8 mouse cellular contexts compared by ENCODE assay signal in genomic region chr7:89980485-89981422, GRCm38 (mm10). TPM values are rescaled to one million over a fixed set of nuclear protein-coding genes. Genes with fewer than 3 reads are reported as not detected.
DNase-seq lines count a peak whose midpoint lies in the region; ATAC-seq and TF ChIP-seq lines count a peak whose summit lies in the region.

Eed (minus strand) TSS chr7:89980983.

- H3K36me3 ChIP-seq in embryonic facial prominence, embryonic 15.5 days: peaks cover 6% of the 10 kb centered on the region
- peaks cover 10% of the 10 kb centered on the region for H3K36me3 ChIP-seq in kidney, embryonic 14.5 days (ENCODE audit: control insufficient read depth, insufficient read depth, low read length)
- H3K36me3 ChIP-seq in limb, embryonic 15.5 days: peaks cover 10% of the 10 kb centered on the region

- peak within 1 kb of the TSS; percentile 98 for H3K4me3 ChIP-seq in bone marrow, adult 2 months (replicated peaks; ENCODE audit: control insufficient read depth, low read depth, low read length)
- H3K4me3 ChIP-seq in embryonic facial prominence, embryonic 15.5 days (replicated peaks): peak within 1 kb of the TSS; percentile 78
- peak within 1 kb of the TSS; percentile 74 for H3K4me3 ChIP-seq in kidney, embryonic 14.5 days (ENCODE audit: low read length)
- H3K4me3 ChIP-seq in limb, embryonic 15.5 days: peak within 1 kb of the TSS; percentile 75

- no peaks in the 10 kb centered on the region for H3K4me1 ChIP-seq in bone marrow, adult 2 months (ENCODE audit: control insufficient read depth, insufficient read depth, low read length)
- H3K4me1 ChIP-seq in embryonic facial prominence, embryonic 15.5 days: peaks cover 8% of the 10 kb centered on the region
- peaks cover 9% of the 10 kb centered on the region; the same call in 1 of the 2 replicates for H3K4me1 ChIP-seq in kidney, embryonic 14.5 days (ENCODE audit: control insufficient read depth, insufficient read depth, low read length)
- H3K4me1 ChIP-seq in limb, embryonic 15.5 days: peaks cover 5% of the 10 kb centered on the region; the same call in 1 of the 2 replicates

- peak; percentile 5; the same call in 1 of the 2 replicates for TF ChIP-seq CTCF in bone marrow, adult 2 months (IDR thresholded peaks at IDR 0.05; ENCODE audit: control insufficient read depth, insufficient read depth, low read length)

- H3K9ac ChIP-seq in embryonic facial prominence, embryonic 15.5 days: peak within 1 kb of the TSS; percentile 66
- peak within 1 kb of the TSS; percentile 92 for H3K9ac ChIP-seq in kidney, embryonic 14.5 days (ENCODE audit: low read depth, low read length)
- peak within 1 kb of the TSS; percentile 85 for H3K9ac ChIP-seq in limb, embryonic 15.5 days

- TF ChIP-seq POLR2A in bone marrow, adult 2 months (IDR thresholded peaks at IDR 0.05; ENCODE audit: borderline replicate concordance, control insufficient read depth, low read depth, low read length): peak; percentile 75; the same call in 1 of the 2 replicates

- ATAC-seq in embryonic facial prominence, embryonic 15.5 days (ENCODE audit: insufficient number of reproducible peaks, low FRiP score, low TSS enrichment, low read depth): peak; percentile 89
- ATAC-seq in kidney, embryonic 14.5 days (ENCODE audit: low FRiP score, low TSS enrichment): peak; percentile 89
- ATAC-seq in limb, embryonic 15.5 days (ENCODE audit: insufficient number of reproducible peaks, low FRiP score, low TSS enrichment, low read depth): peak; percentile 88

- no peaks in the 10 kb centered on the region for H3K9me3 ChIP-seq in embryonic facial prominence, embryonic 15.5 days (replicated peaks)
- H3K9me3 ChIP-seq in kidney, embryonic 14.5 days (ENCODE audit: control insufficient read depth, low read length): no peaks in the 10 kb centered on the region
- no peaks in the 10 kb centered on the region for H3K9me3 ChIP-seq in limb, embryonic 15.5 days

- peak within 1 kb of the TSS; percentile 72 for H3K4me2 ChIP-seq in embryonic facial prominence, embryonic 15.5 days (replicated peaks)
- H3K4me2 ChIP-seq in kidney, embryonic 14.5 days (replicated peaks; ENCODE audit: low read depth, low read length): peak within 1 kb of the TSS; percentile 49
- peak within 1 kb of the TSS; percentile 58 for H3K4me2 ChIP-seq in limb, embryonic 15.5 days

- H3K27me3 ChIP-seq in embryonic facial prominence, embryonic 15.5 days: no peaks in the 10 kb centered on the region
- H3K27me3 ChIP-seq in kidney, embryonic 14.5 days (ENCODE audit: control insufficient read depth, insufficient read depth, low read length): no peaks in the 10 kb centered on the region
- H3K27me3 ChIP-seq in limb, embryonic 15.5 days: no peaks in the 10 kb centered on the region

- peak within 1 kb of the TSS; percentile 99 for H3K27ac ChIP-seq in bone marrow, adult 2 months (ENCODE audit: control insufficient read depth, insufficient read depth, low read depth, low read length, poor library complexity)
- H3K27ac ChIP-seq in embryonic facial prominence, embryonic 15.5 days (replicated peaks): peak within 1 kb of the TSS; percentile 100
- peak within 1 kb of the TSS; percentile 100 for H3K27ac ChIP-seq in kidney, embryonic 14.5 days (ENCODE audit: low read depth, low read length)
- peak within 1 kb of the TSS; percentile 100 for H3K27ac ChIP-seq in limb, embryonic 15.5 days

- WGBS in bone marrow, adult 2 months: under 1% methylated on average over 85 of the region's 87 CpGs
- under 1% methylated on average over 87 of the region's 87 CpGs for WGBS in embryonic facial prominence, embryonic 15.5 days
- WGBS in kidney, embryonic 14.5 days: under 1% methylated on average over 85 of the region's 87 CpGs
- WGBS in limb, embryonic 15.5 days: under 1% methylated on average over 70 of the region's 87 CpGs

- DNase-seq in 416B (ENCODE audit: low read depth): peak; percentile 96
- DNase-seq in heart, adult 9 months (ENCODE audit: low spot score in 2 of 2): peak; percentile 93
- DNase-seq in monocyte, adult 2 months (ENCODE audit: low read depth in 1 of 2, low spot score in 2 of 2): peak; percentile 90 to 91
- DNase-seq in spleen, postnatal 36 days (ENCODE audit: low spot score in 2 of 2): peak; percentile 94 to 95

RNA-seq across cellular contexts. Expression of gene Eed, which starts in this region (rescaled TPM):
- polyA plus RNA-seq in bone marrow, adult 2 months (2011; ENCODE audit: insufficient read depth, insufficient read length, low replicate concordance, missing spikeins): 39.1 and 83.2 TPM in 2 replicates
- polyA plus RNA-seq in embryonic facial prominence, embryonic 15.5 days (2015; fragmentation: Nextera tagmentation; extraction: Ambion mirVana): 64.2 and 73.2 TPM in 2 replicates
- 86.1 and 95.1 TPM in 2 replicates for polyA plus RNA-seq in kidney, embryonic 14.5 days (2014; fragmentation: Nextera tagmentation; extraction: Ambion mirVana)
- 62.7 and 63.0 TPM in 2 replicates for polyA plus RNA-seq in limb, embryonic 15.5 days (2015; fragmentation: Nextera tagmentation; extraction: Ambion mirVana)

Comparison
In these comparisons a context has a peak if more than half of its experiments do, and no peak if none do; other contexts are left out.
1. Peak in every context shown above with its lines: DNase-seq, ATAC-seq, H3K4me3 ChIP-seq and H3K27ac ChIP-seq.